Mouse (Mus musculus): ENCODE data around the gene Snapc5. TPM values are rescaled to one million over a fixed set of nuclear protein-coding genes. Genes with fewer than 3 reads are reported as not detected.
"Not testable (repeated sequence)": the region's sequence is repeated elsewhere in the genome, so short reads cannot be mapped to it uniquely, and the experiment has no call there.

Snapc5 gene
- polyA plus RNA-seq (2021), result 23.8 TPM

- DNase-seq (ENCODE audit: low read depth, low spot score), result peak; percentile 61
- in situ Hi-C loops (cut with MboI; ENCODE audit: low pct_unique_long_range_greater_than_20kb), result no loop called here
- peak; percentile 84 for TF ChIP-seq CTCF (IDR thresholded peaks at IDR 0.05)
- ChIA-PET CTCF (interaction anchor here (0.7 to 3.7 kb wide), 12 partner anchors 8 to 101 kb away, joined by 3 to 22 read pairs (median 4); partner anchors contain the start of gene Map2k1), POLR2A (interaction anchor here (0.7 to 1.1 kb wide), 2 partner anchors 75 to 95 kb away, joined by 3 to 5 read pairs; no protein-coding TSS in a partner anchor)
- H3K27me3 ChIP-seq, result no peaks in the 10 kb centered on the region
- ATAC-seq, result peak; percentile 81
Measured at GRCm38 (mm10) chr9:64178974-64179646, at the start of gene Snapc5. TSS of gene Snapc5 (plus strand) at chr9:64179274.

- in situ Hi-C loops (cut with MboI; ENCODE audit: low pct_unique_long_range_greater_than_20kb), result no loop called here
- no peaks in the 10 kb centered on the region for H3K27me3 ChIP-seq
- DNase-seq (ENCODE audit: low read depth, low spot score) (no peak), ATAC-seq (no peak)
- POLR2A ChIA-PET, result no interaction called here
- CTCF ChIA-PET, result interaction anchor here (4.1 kb wide), 1 partner anchor 11 kb away, joined by 13 read pairs; no protein-coding TSS in a partner anchor
- no peak for TF ChIP-seq CTCF (IDR thresholded peaks at IDR 0.05)
Measured at GRCm38 (mm10) chr9:64131623-64132022, 47.5 kb upstream of the Snapc5 start.

GRCm38 (mm10) chr9:64138896-64139295 lies 40.2 kb upstream of the Snapc5 start:
- POLR2A ChIA-PET; in situ Hi-C loops (cut with MboI; ENCODE audit: low pct_unique_long_range_greater_than_20kb); ATAC-seq; DNase-seq (ENCODE audit: low read depth, low spot score); H3K27me3 ChIP-seq: not testable (repeated sequence)
- CTCF ChIA-PET, result interaction anchor here (0.8 to 2.7 kb wide), 7 partner anchors 15 to 134 kb away, joined by 3 to 10 read pairs (median 4); partner anchors contain the start of gene Lctl
- peak; percentile 78 for TF ChIP-seq CTCF (IDR thresholded peaks at IDR 0.05)

GRCm38 (mm10) chr9:64139879-64140278 lies 39.2 kb upstream of the Snapc5 start:
- CTCF ChIA-PET, result interaction anchor here (1.0 to 1.8 kb wide), 3 partner anchors 20 to 39 kb away, joined by 3 to 7 read pairs (median 3); partner anchors contain the start of gene Snapc5
- POLR2A ChIA-PET, result no interaction called here

GRCm38 (mm10) chr9:64156641-64157040 lies 22.4 kb upstream of the Snapc5 start:
- DNase-seq (ENCODE audit: low read depth, low spot score), result no peak
- POLR2A ChIA-PET, result no interaction called here
- H3K27me3 ChIP-seq, result no peaks in the 10 kb centered on the region
- in situ Hi-C loops (cut with MboI; ENCODE audit: low pct_unique_long_range_greater_than_20kb), result no loop called here
- ATAC-seq, result no peak
- CTCF ChIA-PET, result interaction anchor here (1.2 to 1.5 kb wide), 2 partner anchors 12 to 19 kb away, joined by 3 read pairs; no protein-coding TSS in a partner anchor
- no peak for TF ChIP-seq CTCF (IDR thresholded peaks at IDR 0.05)

More at GRCm38 (mm10) chr9:64139879-64140278, 39.2 kb upstream of the Snapc5 start:
- DNase-seq (ENCODE audit: low read depth, low spot score), result no peak
- TF ChIP-seq CTCF (IDR thresholded peaks at IDR 0.05), result no peak
- ATAC-seq, result no peak
- H3K27me3 ChIP-seq, result no peaks in the 10 kb centered on the region
- in situ Hi-C loops (cut with MboI; ENCODE audit: low pct_unique_long_range_greater_than_20kb), result no loop called here

GRCm38 (mm10) chr9:64160471-64160870 lies 18.6 kb upstream of the Snapc5 start:
- no peak for TF ChIP-seq CTCF (IDR thresholded peaks at IDR 0.05)
- no peaks in the 10 kb centered on the region for H3K27me3 ChIP-seq
- ChIA-PET CTCF (interaction anchor here (0.7 to 2.6 kb wide), 4 partner anchors 22 to 230 kb away, joined by 3 to 10 read pairs (median 4); no protein-coding TSS in a partner anchor), POLR2A (interaction anchor here (0.7 kb wide), 1 partner anchor 107 kb away, joined by 4 read pairs; no protein-coding TSS in a partner anchor)
- in situ Hi-C loops (cut with MboI; ENCODE audit: low pct_unique_long_range_greater_than_20kb), result no loop called here
- DNase-seq (ENCODE audit: low read depth, low spot score) (no peak), ATAC-seq (no peak)

GRCm38 (mm10) chr9:64169967-64170366 lies 9.1 kb upstream of the Snapc5 start:
- DNase-seq (ENCODE audit: low read depth, low spot score); H3K27me3 ChIP-seq; ATAC-seq; CTCF ChIA-PET; in situ Hi-C loops (cut with MboI; ENCODE audit: low pct_unique_long_range_greater_than_20kb): not testable (repeated sequence)
- POLR2A ChIA-PET, result interaction anchor here (0.5 kb wide), 1 partner anchor 9 kb away, joined by 3 read pairs; no protein-coding TSS in a partner anchor

- POLR2A ChIA-PET, result interaction anchor here (1.2 kb wide), 1 partner anchor 10 kb away, joined by 3 read pairs; no protein-coding TSS in a partner anchor
- CTCF ChIA-PET, result interaction anchor here (0.8 kb wide), 1 partner anchor 9 kb away, joined by 3 read pairs; no protein-coding TSS in a partner anchor
- DNase-seq (ENCODE audit: low read depth, low spot score) (no peak), ATAC-seq (no peak)
- H3K27me3 ChIP-seq, result no peaks in the 10 kb centered on the region
- in situ Hi-C loops (cut with MboI; ENCODE audit: low pct_unique_long_range_greater_than_20kb), result no loop called here
- no peak for TF ChIP-seq CTCF (IDR thresholded peaks at IDR 0.05)
Measured at GRCm38 (mm10) chr9:64172145-64172815, 6.8 kb upstream of the Snapc5 start.

- in situ Hi-C loops (cut with MboI; ENCODE audit: low pct_unique_long_range_greater_than_20kb), result no loop called here
- ChIA-PET CTCF (no interaction called here), POLR2A (interaction anchor here (0.9 to 1.2 kb wide), 2 partner anchors 11 to 83 kb away, joined by 3 read pairs; no protein-coding TSS in a partner anchor)
- DNase-seq (ENCODE audit: low read depth, low spot score) (peak; percentile 76), ATAC-seq (peak; percentile 62)
- H3K27me3 ChIP-seq, result no peaks in the 10 kb centered on the region
- no peak for TF ChIP-seq CTCF (IDR thresholded peaks at IDR 0.05)
Measured at GRCm38 (mm10) chr9:64172816-64173665, 6.0 kb upstream of the Snapc5 start, which contains the start of the genes Zwilch and Rpl4. TSS of gene Zwilch (minus strand) at chr9:64173104. TSS of gene Rpl4 (plus strand) at chr9:64173375.

Measured in Patski (cell line).